Mouse (Mus musculus): ENCODE measurements around the gene Hist1h2bl. TPM values are rescaled to one million over a fixed set of nuclear protein-coding genes. Genes with fewer than 3 reads are reported as not detected.
A peak's percentile ranks its signal among the peaks of the same experiment; 100 is the strongest.
"Not testable (repeated sequence)": the region's sequence is repeated elsewhere in the genome, so short reads cannot be mapped to it uniquely, and the experiment has no call there.

Hist1h2bl gene
- polyA plus RNA-seq, 1 experiment from 2014 or later: 3.4 TPM

DNA sequence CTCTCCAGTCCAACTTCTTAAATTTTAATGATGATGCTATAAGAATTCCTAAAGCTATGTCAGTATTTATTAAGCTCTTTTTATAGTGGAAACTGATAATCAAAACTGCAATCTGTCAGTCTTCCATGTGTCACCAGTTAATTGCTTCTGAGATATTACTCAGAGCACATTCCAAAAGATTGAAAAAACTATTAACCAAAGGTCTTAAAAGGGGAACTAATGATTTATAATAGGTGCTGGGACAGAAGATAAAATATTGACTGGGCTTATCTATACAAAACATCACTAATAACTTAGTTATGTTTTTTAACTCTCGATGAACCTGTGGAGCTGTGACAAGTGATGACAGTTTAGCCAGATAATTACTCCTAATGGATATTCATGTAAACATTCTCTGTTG, 29.1 kb upstream of the Hist1h2bl start:
- H3K4me3 ChIP-seq: no peak overlapping the region
- no peak overlapping the region for H3K4me2 ChIP-seq (replicated peaks)
- no peak overlapping the region for H3K27ac ChIP-seq
- no peaks in the 10 kb centered on the region for H3K27me3 ChIP-seq
- H3K36me3 ChIP-seq: no peaks in the 10 kb centered on the region
- peaks cover 17% of the 10 kb centered on the region for H3K4me1 ChIP-seq
- 92% methylated on average over 1 of the region's 1 CpGs for WGBS
- ATAC-seq (ENCODE audit: low FRiP score, low read depth): no peak
- no peak overlapping the region for H3K9ac ChIP-seq
- no peaks in the 10 kb centered on the region for H3K9me3 ChIP-seq

DNA sequence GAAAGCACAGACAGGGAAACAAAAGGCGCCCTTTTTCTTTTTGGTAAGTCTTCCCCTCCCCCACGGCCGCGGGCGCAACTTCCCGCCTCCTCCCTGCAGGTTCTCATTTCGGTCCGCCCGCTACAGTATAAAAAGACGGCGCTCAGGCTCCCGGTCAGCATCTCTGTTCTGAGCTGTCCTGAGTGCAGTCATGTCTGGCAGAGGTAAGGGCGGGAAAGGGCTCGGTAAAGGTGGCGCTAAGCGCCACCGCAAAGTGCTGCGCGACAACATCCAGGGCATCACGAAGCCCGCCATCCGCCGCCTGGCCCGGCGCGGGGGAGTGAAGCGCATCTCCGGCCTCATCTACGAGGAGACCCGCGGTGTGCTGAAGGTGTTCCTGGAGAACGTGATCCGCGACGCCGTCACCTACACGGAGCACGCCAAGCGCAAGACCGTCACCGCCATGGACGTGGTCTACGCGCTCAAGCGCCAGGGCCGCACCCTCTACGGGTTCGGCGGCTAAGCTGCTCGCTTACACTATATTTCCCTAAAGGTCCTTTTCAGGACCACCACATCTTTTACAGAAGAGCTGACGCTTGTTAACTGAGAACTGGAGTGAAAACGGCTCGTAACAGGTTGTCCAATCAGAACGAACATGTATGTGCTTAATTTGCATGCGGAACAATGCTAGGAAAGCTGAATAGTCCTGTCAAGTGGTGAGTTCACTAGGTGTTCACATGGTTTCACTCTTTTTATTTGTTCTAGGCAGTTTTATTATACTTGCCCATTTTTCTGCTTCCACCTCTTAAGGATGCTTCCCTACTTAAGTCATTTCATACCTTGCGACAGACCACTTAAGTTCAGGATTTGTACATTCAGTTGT, 19.2 kb upstream of the Hist1h2bl start, which contains the start of gene Hist1h4j:
Gene Hist1h4j (plus strand): TSS at position 159 of the 862 bp plus-strand sequence.
- under 1% methylated on average over 48 of the region's 56 CpGs for WGBS
- not testable (repeated sequence) for H3K27me3 ChIP-seq

DNA sequence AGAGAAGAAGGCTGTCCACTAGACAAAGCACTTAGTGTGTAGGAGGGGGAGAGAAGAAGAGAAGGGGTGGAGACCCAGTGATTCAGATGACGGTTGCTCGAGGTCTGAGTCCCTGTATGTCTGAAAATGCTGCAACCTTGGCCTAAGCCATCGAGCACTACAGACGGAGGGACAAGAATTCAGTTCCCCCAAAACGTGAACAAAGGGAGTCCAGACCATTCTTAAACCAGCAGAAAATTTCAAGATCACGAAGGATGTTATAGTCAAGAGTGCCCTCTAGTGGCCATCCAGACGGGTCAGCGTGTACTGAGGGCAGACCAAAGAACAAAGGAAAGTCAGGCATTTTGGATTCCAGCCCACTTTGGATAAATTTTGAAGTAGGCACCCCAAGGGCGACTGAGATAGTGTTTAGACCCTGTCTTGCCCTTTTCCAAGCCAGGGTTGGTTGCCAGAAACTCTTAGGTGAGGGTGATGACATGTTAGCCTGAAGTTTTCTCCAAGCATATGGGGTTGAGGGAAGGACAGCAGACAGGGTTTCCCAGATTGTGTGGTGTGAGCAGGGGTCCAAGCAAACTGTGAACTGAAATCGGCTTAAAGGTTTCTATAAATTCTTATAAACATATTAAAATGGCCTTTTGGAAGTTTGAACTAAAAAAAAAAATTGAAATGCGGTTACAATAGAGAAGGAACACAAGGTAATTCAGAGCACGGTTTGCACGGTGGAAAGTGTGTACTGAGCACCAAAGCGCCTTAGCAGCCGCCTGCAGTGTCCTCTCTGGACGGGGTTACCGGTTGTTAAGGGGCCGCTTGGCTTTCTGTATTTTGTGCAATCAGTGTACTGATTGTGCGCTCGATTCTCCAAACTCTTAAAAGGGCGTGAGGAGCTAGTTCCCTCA, 18.3 kb upstream of the Hist1h2bl start:
- Histone ChIP-seq H3K27me3 (no peaks in the 10 kb centered on the region), H3K9ac (peak overlapping the region; percentile 76), H3K4me2 (replicated peaks) (peak overlapping the region; percentile 67), H3K9me3 (no peaks in the 10 kb centered on the region), H3K4me1 (peaks cover 4% of the 10 kb centered on the region; the same call in 1 of the 2 replicates), H3K27ac (peak overlapping the region; percentile 99), H3K36me3 (no peaks in the 10 kb centered on the region), H3K4me3 (peak overlapping the region; percentile 55)
- under 1% methylated on average over 21 of the region's 21 CpGs for WGBS
- ATAC-seq (ENCODE audit: low FRiP score, low read depth): peak; percentile 85

More for the DNA sequence above, 19.2 kb upstream of the Hist1h2bl start, which contains the start of gene Hist1h4j:
- H3K36me3 ChIP-seq, H3K9me3 ChIP-seq, H3K4me1 ChIP-seq: not testable (repeated sequence)
- H3K4me2 ChIP-seq (replicated peaks): peak within 1 kb of the TSS; percentile 67
- peak; percentile 90 for ATAC-seq (ENCODE audit: low FRiP score, low read depth)
- peak within 1 kb of the TSS; percentile 99 for H3K27ac ChIP-seq
- H3K4me3 ChIP-seq: peak within 1 kb of the TSS; percentile 55
- peak within 1 kb of the TSS; percentile 76 for H3K9ac ChIP-seq

DNA sequence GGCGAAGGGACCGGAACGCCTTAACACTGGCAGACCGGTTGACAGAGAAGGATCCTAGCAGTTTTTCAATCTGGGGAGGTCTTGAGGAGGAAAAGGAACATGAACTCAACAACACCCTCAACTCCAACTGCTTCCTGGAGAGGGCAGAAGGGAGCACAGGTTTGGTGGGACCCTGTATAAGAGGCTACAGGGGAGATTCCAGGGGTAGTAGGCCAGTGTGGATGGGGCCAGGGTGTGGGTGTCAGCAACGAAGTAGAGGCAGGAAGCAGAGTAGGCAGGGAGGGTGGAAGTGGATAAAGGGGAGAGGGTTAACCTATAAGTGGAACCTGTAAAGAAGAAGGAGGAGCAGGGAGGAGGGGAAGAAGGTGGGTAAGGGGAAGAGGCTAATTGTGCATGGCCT, 17.5 kb upstream of the Hist1h2bl start:
- Histone ChIP-seq H3K9ac (no peak overlapping the region), H3K9me3 (no peaks in the 10 kb centered on the region), H3K27ac (peak overlapping the region; percentile 99), H3K36me3 (no peaks in the 10 kb centered on the region), H3K4me1 (peaks cover 4% of the 10 kb centered on the region; the same call in 1 of the 2 replicates), H3K4me3 (no peak overlapping the region), H3K4me2 (replicated peaks) (no peak overlapping the region), H3K27me3 (no peaks in the 10 kb centered on the region)
- 65% methylated on average over 5 of the region's 5 CpGs for WGBS
- ATAC-seq (ENCODE audit: low FRiP score, low read depth): no peak

DNA sequence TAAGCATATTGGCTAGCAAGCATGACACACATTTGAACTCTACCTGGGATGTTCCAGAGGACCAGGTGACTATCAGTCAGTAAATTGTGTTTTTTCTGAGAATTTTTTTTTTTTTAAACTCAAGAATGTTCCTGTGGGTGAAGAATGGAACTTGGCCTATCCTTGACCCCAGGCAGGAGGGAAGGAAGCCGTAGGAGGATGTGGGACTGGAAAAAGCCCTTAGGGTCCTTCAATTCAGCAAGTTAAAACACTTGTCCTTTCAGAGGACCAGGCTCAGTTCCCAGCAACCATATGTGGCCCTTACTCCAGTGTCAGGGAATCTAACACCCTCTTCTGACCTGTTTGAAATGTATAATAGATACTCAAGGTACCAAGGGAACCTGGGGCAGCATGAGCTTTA, 13.6 kb upstream of the Hist1h2bl start:
- ATAC-seq (ENCODE audit: low FRiP score, low read depth): no peak
- Histone ChIP-seq H3K9ac (no peak overlapping the region), H3K9me3 (no peaks in the 10 kb centered on the region), H3K4me1 (no peaks in the 10 kb centered on the region), H3K4me3 (no peak overlapping the region), H3K27ac (no peak overlapping the region), H3K36me3 (no peaks in the 10 kb centered on the region), H3K4me2 (replicated peaks) (no peak overlapping the region), H3K27me3 (no peaks in the 10 kb centered on the region)
- WGBS: 43% methylated on average over 1 of the region's 1 CpGs

DNA sequence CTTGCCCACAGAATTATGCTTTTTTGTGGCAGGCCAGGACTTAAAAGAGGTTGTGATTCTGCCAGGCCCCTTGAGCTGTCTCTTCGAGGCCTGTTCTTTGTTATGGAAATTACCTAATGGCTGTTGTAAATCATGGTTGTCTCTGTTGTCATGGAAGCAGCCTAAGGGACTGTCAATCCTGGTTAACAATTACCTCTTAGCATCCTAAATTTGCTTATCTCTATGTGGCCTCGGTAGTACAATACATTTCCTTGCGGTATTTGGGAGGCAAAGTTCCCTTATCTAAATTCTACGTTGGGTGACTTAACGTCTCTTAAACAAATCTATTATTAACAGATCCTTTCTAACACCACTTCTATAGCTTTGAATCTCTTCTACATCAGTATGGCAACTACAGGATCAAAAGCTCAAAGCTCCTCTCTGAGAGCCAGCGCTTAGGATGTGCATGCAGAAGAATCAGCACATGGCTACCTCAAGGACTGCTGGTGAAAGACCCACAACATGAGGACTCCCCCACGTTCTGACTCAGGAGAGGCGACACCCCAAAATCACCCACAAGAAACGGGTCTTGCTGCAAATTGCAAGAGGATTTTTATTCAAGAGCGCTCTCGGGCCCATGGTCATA, 12.1 kb upstream of the Hist1h2bl start:
- 25% methylated on average over 11 of the region's 11 CpGs for WGBS
- Histone ChIP-seq H3K9ac (no peak overlapping the region), H3K4me2 (replicated peaks) (no peak overlapping the region), H3K36me3 (no peaks in the 10 kb centered on the region), H3K4me1 (peaks cover 1% of the 10 kb centered on the region; the same call in 1 of the 2 replicates), H3K27me3 (no peaks in the 10 kb centered on the region), H3K9me3 (no peaks in the 10 kb centered on the region), H3K27ac (no peak overlapping the region), H3K4me3 (no peak overlapping the region)
- ATAC-seq (ENCODE audit: low FRiP score, low read depth): no peak

DNA sequence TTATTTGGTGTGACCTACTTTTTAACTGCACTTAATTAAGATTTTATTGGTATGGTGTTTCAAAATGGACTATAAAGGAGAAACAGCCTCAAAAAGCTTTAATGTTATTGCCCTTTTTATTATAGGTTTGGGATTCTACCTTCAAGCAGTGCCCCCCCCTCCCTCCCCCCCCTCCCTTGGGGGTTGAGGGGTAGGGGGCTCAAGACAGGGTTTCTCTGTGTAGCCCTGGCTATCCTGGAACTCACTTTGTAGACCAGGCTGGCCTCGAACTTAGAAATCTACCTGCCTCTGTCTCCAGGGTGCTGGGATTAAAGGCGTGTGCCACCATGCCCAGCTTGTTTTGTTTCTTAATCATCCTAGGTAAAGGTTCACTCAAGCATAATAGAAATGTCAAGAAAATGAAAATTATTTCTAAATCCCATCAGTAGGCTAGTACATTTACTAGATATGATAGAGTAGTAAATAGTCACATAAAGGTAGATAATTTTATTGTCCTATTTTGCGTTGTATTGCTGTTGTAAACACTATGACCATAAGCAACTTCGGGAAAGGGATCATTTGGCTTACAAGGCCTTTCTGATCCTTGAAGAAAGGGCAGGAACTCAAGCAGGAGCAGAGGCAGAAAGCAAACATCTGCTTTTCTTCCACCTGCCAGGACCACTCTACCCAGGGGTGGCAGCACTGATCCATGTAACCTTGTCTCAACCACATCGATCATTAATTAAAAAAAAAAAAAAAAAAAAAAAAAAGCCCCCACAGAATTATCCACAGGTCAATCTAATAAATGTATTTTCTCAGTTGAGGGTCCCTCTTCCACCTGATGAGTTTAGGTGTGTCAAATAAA, 7.3 kb upstream of the Hist1h2bl start:
- WGBS: 30% methylated on average over 5 of the region's 5 CpGs
- Histone ChIP-seq H3K36me3 (no peaks in the 10 kb centered on the region), H3K4me1 (peaks cover 27% of the 10 kb centered on the region), H3K9ac (no peak overlapping the region), H3K27me3 (no peaks in the 10 kb centered on the region), H3K4me2 (replicated peaks) (peak overlapping the region; percentile 66), H3K9me3 (no peaks in the 10 kb centered on the region), H3K4me3 (peak overlapping the region; percentile 45; the same call in 1 of the 2 replicates), H3K27ac (peak overlapping the region; percentile 88)
- no peak for ATAC-seq (ENCODE audit: low FRiP score, low read depth)

DNA sequence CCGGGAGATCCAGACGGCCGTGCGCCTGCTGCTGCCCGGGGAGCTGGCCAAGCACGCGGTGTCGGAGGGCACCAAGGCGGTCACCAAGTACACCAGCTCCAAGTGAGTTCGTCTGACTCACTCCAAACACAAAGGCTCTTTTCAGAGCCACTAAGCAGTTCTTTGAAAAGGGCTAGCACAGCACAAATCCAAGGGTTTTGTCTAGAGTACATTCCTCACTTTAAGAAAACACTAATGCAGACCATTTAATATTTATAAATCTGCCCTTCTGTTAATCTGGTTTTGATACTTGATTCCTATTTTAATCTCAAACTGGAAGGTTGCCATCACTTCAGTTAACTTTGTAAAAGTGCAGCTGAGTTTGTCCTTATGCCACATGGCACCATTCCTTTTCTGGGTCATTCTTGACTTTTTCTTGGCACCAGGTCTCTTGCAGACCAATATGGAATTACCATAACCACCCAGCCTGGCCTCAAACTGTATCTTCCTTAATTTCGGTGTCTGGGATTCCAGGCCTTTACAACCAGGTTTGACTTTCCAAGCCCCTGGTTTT, 6.5 kb upstream of the Hist1h2bl start:
- Histone ChIP-seq H3K36me3 (no peaks in the 10 kb centered on the region), H3K4me2 (replicated peaks) (peak overlapping the region; percentile 66), H3K27me3 (no peaks in the 10 kb centered on the region), H3K9ac (peak overlapping the region; percentile 62), H3K4me1 (peaks cover 30% of the 10 kb centered on the region), H3K4me3 (peak overlapping the region; percentile 45), H3K27ac (peak overlapping the region; percentile 88), H3K9me3 (no peaks in the 10 kb centered on the region)
- no peak; the same call in 1 of the 2 replicates for ATAC-seq (ENCODE audit: low FRiP score, low read depth)
- WGBS: 2% methylated on average over 11 of the region's 11 CpGs

DNA sequence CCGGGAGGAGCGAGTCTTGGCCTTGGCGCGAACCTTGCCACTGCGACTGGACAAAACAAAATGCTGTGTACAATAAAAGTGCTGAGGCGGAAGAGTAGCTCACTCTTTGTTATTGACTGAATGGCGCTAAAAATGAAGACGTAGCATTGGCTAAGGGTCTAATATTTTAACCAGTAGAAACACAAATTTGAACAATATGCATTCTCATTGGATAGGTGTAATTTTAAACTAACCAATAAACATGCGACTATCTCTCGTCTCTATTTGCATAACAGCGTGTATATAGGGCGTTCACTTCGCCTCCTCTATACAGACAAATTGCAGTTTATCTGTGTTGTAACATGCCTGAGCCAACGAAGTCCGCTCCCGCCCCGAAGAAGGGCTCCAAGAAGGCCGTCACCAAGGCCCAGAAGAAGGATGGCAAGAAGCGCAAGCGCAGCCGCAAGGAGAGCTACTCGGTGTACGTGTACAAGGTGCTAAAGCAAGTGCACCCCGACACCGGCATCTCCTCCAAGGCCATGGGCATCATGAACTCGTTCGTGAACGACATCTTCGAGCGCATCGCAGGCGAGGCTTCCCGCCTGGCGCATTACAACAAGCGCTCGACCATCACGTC, 5.9 kb upstream of the Hist1h2bl start, which contains the start of gene Hist1h2bm:
Gene Hist1h2bm (plus strand): TSS at position 288 of the 616 bp plus-strand sequence.
- H3K36me3 ChIP-seq, H3K27me3 ChIP-seq, H3K9me3 ChIP-seq: not testable (repeated sequence)
- H3K4me2 ChIP-seq (replicated peaks): peak within 1 kb of the TSS; percentile 66
- H3K4me1 ChIP-seq: peaks cover 33% of the 10 kb centered on the region
- H3K4me3 ChIP-seq: peak within 1 kb of the TSS; percentile 45
- peak; percentile 97 for ATAC-seq (ENCODE audit: low FRiP score, low read depth)
- peak within 1 kb of the TSS; percentile 63 for H3K9ac ChIP-seq
- H3K27ac ChIP-seq: peak within 1 kb of the TSS; percentile 88
- WGBS: under 1% methylated on average over 37 of the region's 37 CpGs

DNA sequence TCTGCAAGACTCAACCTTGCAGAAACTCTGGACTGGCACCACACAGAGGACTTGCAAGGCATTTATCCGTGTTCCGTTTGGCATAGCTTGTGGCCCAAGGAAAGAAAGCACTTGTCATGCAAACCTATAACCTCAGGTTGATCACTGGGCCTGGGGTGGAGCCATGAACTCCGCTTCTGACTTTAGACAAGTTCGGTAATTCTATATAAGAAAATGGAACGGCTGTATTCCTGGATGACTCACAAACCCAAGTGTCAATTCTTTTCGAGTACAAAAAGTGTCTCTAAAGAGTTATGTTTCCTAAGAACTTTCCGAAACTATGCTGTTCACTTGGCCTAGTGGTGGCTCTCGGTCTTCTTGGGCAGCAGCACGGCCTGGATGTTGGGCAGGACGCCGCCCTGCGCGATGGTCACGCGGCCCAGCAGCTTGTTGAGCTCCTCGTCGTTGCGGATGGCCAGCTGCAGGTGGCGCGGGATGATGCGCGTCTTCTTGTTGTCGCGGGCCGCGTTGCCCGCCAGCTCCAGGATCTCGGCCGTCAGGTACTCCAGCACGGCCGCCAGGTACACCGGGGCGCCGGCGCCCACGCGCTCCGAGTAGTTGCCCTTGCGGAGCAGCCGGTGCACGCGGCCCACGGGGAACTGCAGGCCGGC, 5.3 kb upstream of the Hist1h2bl start:
- H3K4me2 ChIP-seq (replicated peaks): peak overlapping the region; percentile 66

More for the DNA sequence above, 5.3 kb upstream of the Hist1h2bl start:
- Histone ChIP-seq H3K4me3 (peak overlapping the region; percentile 45), H3K4me1 (peaks cover 34% of the 10 kb centered on the region), H3K27ac (peak overlapping the region; percentile 88), H3K9ac (peak overlapping the region; percentile 63)
- H3K9me3 ChIP-seq; ATAC-seq (ENCODE audit: low FRiP score, low read depth); H3K27me3 ChIP-seq; H3K36me3 ChIP-seq: not testable (repeated sequence)
- 2% methylated on average over 24 of the region's 44 CpGs for WGBS

Data from limb, embryonic 13.5 days (tissue).